Mouse (Mus musculus) liver, embryonic 14.5 days (tissue): ENCODE measurements around the gene Tyrobp.

Experiments used
- CTCF ChIP-seq: IDR thresholded peaks from 2 replicates; pipeline ENCODE4 v1.5.1; 2016; ENCODE audit warnings: antibody characterized with exemption, low read depth, control low read depth
- EP300 ChIP-seq: IDR thresholded peaks from 2 replicates; pipeline ENCODE4 v1.6.1; 2016; ENCODE audit warnings: antibody characterized with exemption, low read depth

DNA sequence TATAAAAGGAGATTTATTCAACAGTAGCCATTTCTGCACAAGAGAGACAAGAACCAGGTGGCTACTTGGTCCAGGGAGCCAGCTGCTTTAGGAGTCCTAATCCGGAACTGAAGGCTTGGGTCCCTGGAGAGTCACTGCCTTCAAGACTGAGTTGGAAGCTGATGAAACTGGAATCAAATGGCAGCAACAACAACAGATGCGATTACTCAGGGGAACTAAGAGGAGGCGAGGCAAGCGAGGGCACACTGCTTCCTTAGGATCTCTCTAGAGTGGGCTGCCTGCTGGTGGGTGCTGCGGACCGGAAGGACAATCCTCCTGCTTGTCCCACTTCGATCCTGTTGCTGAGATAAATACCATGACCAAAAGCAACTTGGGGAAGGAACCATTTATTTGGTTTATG, 13.9 kb upstream of the Tyrobp start:
- TF ChIP-seq CTCF (no peak), EP300 (no peak)
